Mouse (Mus musculus) ES-Bruce4 (cell line): ENCODE measurements around the gene Fxyd5.
A peak's percentile ranks its signal among the peaks of the same experiment; 100 is the strongest.

ENCODE experiments used
- CTCF ChIP-seq: IDR thresholded peaks from one replicate; pipeline ENCODE4 v1.8.1; 2011; ENCODE audit warnings: low read depth, low read length
- POLR2A ChIP-seq: IDR thresholded peaks from one replicate; pipeline ENCODE4 v1.8.1; 2011; ENCODE audit warnings: low read length; ENCODE audit not compliant: insufficient read depth

DNA sequence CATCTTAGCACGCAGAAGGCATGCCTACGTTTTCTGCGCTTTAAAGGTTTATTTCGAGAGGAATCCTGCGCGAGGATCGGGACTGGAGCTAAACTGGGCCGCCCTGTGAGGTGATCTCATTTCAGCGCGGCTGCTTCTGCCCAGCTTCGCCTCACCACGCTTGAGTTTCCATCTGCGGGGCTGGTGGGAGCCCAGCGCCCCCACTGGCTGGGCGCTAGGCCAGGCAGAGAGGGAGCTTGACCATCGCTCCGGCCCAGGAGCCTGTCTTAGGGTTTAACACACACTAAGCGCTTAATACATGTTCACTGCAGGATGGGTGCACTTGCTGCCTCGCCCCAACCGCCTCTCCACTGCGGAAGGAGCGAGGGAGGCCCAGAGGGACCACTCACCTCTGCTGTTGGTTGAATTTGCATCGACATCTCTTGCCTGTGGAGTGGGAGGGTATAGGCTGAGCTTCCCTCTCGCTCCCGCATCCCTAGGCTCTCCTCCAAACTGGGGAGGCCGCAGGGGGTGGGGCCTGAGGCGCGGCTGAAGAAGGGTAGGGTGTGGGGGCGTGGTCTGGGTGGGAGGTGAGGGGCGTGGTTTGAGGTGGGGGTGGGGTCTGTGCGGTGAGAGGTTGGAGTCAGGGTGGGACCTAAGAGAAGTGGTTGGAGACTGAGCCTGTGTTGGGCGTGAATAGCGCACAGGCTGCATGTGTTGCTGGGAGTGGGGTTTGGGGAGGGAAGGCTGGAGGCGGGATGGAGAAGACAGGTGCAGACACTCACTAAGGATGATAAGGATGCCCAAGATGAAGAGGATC, 10.6 kb upstream of the Fxyd5 start:
- TF ChIP-seq CTCF (peak; percentile 13), POLR2A (no peak)
